Mouse (Mus musculus): ENCODE data around the gene Abr.

Abr gene

DNA sequence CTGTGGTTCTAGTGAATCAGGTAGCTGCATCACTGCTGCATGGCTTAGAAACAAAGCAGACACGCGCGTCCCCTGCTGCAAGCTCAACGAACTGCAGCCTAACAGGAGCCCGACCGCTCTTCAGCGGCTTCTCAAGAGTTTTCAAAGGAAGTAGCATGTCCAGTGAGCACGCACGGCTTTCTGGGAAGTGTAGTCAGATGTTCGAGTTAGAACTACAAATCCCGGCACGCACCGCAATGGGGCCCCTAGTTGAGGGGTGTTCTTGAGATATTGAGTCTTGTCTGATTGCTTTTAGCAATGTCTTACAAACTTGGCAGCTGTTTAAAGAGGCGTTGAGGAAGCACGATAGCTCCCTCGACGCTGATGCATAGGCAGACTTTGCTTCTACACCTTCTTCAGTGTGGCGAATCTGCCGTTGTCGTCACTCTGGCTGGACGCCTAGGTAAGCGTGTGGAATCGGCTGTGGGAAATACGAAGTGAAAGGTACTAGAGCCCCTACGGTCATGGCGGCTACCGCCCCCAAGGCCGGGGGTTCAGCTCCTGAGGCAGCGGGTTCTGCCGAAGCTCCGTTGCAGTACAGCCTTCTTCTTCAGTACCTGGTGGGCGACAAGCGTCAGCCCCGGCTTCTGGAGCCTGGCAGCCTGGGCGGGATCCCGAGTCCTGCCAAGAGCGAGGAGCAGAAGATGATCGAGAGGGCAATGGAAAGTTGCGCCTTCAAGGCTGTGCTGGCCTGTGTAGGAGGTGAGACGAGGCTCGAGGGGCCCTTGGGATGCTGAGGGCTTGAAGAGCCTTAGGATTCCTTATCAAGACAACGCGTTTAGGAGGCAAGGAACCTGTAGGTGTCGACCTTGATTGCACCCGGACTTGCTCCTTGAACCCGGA is 215.2 kb downstream of the Abr start, which contains the start of gene Timm22:
Gene Timm22, plus strand, starts transcription at position 251 of the 882 bp plus-strand sequence.
- DNase-seq (ENCODE audit: low spot score in 2 of 2) = peak; percentile 96

DNA sequence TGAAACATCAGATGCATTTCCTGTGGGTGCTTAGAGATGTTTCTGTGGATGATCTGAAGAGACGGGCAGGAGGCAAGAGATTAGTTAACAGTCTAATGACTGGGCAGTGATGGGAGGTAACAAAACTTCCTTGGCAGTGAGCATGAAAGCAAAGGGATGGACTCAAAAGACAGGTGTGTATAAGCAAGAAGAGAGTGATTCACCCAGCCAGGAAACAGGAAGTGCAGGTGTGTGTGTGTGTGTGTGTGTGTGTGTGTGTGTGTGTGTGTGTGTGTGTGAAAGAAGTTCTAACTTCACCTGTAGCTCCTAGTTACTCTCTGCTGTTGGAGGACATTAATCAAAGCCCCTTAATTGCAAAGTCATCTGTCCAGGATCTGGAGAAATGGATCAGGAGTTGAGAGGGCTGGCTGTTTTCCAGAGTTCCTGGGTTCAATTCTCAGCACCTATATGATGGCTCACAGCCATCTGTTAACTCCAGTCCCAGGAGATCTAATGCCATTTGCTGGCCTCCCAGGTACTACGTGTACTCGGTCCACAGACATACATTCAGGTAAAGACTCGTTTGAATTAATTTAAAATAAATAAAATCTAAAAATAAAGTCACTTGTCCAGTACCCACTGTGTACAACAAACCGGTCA is 216.4 kb downstream of the Abr start:
- peak in 1 of 2 experiments; percentile 18 for DNase-seq (ENCODE audit: low spot score in 2 of 2)

DNA sequence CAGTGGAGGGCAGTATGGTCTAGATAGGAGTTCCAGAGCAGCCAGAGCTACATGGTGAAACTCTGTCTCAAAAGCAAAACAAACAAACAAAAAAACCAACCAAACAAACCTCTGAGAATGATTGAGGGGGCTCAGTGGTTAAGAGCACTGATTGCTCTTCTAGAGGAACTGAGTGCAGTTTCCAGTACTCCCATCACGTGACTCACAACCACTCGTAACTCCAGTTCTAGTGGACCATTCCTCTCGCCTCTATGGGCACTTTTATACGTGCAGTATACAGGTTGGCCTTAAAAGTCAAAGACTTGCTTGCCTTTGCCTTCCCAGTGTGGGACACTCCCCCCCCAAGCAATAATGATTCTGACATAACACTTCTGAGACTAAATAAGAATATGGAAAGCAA is 217.0 kb downstream of the Abr start:
- no peak for DNase-seq (ENCODE audit: low spot score in 2 of 2)

DNA sequence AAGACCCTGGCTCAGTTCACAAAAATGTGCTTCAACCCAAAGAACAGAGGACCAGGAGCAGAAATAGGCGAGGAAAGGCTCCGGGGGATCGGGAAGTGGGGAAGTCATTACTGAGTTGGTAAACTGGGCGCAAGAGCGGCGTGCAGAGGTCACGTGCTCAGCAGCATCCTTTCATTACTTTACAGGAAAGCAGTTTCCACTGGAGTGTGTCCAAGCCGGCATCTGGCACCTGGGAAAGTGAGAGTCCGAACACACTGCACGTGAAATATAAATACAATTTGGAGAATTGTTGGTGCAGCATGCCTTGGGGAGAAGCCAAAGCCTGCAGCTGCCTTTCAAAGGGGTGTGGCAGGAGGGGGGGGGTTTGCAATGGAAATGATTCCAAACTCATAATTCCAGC is 220.7 kb downstream of the Abr start:
- no peak for DNase-seq (ENCODE audit: low spot score in 2 of 2)

DNA sequence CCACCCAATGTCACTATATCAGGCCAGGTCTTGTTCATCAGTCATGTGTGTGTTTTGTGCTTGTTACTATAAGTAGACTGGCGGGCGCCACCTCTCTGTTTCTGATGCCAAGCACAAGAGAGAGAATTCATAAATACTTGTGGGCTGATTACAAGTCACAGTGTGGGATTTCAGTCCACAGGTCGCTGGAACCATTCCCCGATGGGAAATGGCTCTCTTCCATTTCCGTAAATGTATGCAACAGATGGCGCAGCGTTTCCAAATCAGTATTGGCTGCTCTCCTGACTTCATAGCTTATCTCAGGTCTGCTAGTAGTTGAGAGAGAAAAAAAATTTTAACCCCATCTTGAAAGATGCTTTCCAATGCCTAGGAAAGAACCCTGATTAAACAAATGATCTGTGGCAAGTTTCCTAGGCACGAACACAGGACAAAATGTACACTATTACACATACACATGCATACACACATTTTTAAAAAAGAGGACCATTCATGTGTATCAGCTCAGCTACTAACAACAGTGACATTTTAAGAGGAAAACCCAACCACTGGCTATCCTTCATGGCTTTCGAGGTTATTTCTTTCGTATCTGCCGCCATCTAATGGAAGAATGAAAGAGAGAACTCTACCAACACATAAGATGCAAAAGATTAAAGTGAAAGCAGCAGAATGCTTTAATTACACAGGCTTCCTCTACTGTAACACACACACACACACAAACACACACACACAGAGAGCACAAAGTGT is 222.4 kb downstream of the Abr start:
- DNase-seq (ENCODE audit: low spot score in 2 of 2) = peak in 1 of 2 experiments; percentile 39

DNA sequence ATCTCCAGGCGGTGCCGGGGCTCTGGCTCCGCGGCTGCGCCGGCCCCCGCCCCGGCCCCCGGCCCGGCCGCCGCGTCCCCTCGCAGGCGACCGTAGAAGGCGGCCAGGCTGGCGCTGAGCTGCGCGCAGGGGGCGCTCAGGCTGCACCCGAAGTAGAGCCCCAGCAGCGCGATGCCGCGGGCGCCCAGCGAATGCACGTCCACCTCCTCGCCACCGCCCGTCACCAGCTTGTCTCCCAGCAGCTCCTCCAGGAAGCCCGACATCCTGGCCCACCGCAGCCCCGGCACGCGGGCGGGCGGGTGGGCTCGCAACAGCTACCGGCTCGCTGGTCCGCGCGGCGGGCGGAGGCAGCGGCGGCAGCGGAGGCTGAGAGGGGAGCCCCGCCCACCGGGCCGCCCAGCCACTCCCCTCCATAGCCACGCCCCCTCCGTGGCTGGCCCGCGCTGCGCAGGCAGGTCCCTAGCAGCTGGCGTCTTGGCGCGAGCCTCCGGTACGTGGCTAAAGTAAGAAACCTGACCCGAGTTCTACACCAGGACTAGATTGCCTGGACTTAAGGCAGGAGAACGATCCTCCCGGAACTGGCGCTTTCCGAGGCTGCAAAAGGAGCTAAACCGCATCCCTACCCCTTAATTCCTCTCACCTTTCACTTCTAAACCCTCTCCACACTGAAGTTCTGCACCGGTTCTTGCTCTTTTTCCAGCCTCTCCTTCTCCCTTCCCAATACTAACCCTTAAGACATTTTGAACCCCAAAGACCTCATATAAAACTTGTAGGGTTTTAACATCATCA is 223.1 kb downstream of the Abr start, which contains the start of gene Nxn:
Gene Nxn, minus strand, starts transcription at position 343 of the 789 bp plus-strand sequence.
- peak; percentile 86 to 90 for DNase-seq (ENCODE audit: low spot score in 2 of 2)

DNA sequence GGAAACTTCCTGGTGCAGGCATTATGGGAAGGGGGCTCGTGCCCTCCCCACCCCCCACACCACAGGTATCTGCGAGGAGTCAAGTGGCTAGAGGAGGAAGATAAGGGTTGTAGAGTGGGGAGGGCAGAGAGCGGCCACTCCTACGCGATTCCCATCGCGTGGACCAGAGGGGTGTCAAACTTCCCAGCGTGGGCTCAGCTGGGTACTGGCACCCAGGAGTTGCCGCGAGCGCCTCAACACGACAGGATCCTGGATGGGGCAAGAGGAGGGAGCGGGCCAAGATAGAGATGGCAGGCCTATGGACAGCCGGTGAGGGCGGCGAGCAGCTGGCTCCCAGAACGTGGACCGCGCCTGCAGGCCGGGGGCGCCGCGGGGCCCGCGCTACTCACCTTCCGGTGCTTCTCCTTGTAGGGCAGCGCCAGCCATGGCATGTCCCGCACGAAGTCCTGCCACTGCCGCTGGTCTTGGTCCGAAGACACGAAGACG is 223.8 kb downstream of the Abr start:
- peak in 1 of 2 experiments; percentile 6 for DNase-seq (ENCODE audit: low spot score in 2 of 2)

DNA sequence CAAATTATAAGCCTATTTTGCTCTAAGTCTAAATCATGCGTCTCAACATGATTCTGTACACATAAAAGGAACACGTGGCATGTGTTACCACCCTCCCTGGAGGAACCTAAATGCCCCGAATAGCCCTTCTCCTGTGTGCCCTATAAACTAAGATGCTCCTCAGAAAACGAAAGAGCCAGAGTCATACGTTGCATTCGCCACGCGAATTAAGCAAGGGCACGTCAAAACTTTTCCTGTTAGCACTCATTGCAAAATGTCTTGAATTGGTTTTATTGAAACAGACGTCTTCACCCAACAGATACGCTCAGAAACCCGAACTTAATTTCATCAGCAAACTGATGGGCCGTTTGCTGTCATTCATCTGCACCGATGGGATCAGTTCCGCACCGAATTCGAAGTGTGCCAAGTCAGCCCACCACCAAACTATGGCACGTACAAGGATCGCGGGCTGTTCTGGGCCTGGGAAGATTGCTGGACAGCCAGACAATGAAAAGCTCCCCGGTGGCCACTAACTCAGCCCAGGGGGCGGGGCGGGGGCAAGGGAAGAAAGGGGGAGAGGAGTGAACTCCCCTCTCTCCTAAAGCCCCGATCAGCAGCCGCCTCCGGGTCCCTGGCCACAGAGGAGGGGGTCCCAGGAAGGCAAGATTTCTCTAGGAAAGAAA is 224.3 kb downstream of the Abr start:
- DNase-seq (ENCODE audit: low spot score in 2 of 2) = no peak

DNA sequence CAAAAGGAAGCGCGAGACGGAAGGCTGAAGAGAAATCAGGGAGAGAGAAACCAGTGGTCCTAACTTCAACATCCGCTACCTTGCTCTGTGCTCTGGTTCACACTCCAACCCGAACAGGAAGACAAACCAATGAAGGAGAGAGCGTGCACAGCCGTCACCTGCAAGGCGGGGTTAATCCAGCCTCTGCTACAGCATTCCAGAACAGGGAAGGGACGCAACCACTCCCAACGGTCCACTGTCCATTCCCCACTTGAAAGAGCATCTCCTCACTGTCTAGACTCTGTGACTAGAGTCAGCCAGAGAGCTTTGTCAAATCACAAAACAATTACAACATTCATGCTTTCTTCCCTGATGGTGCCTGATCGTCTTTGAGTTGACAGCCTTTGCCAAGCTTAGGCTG is 229.1 kb downstream of the Abr start:
- DNase-seq (ENCODE audit: low spot score in 2 of 2) = no peak

DNA sequence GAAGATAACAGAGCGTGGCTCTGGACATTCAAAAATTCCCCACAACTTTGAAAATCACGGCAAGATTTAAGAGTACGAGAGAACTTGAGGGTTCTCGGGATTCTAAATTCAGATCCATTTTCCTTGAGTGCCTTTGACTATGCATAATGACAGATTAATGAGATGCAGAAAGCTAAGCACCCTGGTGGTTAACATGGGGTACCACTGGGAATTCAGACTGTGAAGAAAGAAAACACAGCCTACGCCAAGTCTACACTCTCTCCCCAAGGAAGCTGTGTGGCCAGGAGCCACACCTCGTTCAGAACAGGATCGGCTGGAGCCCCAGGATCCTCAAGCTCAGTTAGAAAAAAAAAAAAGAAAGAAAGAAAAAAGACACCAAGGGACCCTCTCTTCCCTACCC is 229.6 kb downstream of the Abr start:
- no peak for DNase-seq (ENCODE audit: low spot score in 2 of 2)

DNA sequence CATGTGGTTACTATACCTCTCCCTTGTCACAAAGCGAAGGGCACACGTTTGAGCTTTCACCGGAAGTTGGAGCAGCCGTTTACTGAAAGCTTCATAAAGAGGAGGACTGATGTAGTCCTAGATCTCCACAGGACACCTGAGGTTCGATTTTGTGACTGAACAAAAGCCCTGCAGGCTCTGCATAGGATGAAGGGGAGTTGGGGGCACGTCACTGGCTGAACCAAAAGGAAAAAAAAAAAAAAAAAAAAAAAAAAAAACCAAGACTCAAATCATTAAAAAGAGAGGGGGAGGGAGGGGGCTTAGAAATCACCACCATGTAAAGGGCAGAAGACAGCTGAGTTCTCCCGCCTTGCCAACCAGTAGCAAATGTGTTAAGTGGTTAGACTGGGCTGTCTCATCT is 233.4 kb downstream of the Abr start:
- DNase-seq (ENCODE audit: low spot score in 2 of 2) = no peak

DNA sequence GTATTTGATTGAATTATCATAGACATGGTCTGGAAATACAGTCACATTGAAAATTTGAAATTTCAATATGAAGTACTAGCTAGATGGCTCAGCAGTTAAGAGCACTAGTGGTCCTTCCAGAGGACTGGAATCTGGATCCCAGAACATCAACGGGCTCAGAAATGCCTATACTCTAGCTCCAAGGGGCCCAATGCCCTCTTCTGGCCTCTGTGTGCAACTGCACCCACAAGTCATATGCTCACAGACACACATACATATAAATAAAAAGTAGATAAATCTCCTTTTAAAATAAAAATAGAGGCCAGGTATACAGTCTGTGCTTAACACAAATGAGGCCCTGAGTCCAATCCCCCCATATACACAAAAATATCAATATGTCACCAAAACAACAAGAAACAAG is 235.0 kb downstream of the Abr start:
- DNase-seq (ENCODE audit: low spot score in 2 of 2) = no peak

DNA sequence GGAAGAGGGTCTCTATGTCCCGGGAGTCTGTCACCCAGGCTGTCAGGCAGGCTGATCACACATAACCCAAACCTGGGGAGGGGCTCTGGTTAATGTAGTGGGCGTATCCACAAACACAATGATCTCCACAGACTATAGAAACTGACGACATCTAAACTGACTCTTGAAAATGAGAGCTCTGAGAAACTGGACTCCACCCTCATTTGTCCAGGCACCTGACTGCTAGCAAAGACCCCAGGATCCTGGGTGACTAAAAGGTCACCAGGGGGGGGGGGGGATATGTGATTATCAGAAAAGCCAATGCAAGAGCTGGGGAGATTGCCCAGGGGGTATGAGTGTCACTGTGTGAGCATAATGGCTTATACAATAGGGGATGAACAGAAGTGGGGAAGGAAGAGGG is 236.4 kb downstream of the Abr start:
- DNase-seq (ENCODE audit: low spot score in 2 of 2) = no peak

DNA sequence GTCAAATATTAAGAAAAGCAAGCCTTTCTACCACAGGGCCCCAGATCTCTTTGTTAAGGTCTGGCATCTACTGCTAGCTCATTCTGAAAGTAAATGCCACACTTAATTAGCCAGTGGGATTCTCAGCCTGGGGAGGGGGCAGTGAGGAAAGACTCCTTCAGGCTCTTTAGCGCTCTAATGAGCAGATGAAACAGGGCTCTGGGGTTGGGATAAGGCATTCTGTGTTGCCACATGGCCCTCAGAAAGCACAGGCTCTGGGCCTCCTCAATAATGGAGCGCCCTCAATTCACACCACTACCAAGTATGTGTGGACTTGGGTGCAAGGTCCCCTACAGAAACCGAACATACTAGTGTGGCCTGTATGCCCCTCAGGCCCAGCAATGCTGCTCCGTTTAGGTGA is 237.1 kb downstream of the Abr start:
- DNase-seq (ENCODE audit: low spot score in 2 of 2) = no peak

DNA sequence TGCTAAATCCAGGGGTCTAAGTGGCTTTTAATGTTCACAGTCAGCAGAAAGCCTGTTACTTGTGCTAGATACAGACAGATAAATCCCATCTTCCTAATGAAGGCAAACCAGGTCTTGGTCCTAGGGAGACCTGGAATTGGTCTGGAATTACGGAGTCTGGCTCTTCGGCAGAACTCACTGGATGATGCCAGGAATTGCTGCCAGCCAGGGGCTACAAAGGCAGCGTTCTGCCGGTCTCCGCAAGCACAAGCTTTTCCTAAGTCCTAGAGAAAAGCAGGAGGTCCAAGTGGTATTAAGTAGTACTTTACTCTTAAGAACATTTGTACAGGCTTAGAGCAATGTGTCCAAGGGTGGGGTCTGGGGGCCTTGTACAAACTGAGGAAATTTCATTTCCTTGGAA is 237.8 kb downstream of the Abr start:
- DNase-seq (ENCODE audit: low spot score in 2 of 2) = no peak

DNA sequence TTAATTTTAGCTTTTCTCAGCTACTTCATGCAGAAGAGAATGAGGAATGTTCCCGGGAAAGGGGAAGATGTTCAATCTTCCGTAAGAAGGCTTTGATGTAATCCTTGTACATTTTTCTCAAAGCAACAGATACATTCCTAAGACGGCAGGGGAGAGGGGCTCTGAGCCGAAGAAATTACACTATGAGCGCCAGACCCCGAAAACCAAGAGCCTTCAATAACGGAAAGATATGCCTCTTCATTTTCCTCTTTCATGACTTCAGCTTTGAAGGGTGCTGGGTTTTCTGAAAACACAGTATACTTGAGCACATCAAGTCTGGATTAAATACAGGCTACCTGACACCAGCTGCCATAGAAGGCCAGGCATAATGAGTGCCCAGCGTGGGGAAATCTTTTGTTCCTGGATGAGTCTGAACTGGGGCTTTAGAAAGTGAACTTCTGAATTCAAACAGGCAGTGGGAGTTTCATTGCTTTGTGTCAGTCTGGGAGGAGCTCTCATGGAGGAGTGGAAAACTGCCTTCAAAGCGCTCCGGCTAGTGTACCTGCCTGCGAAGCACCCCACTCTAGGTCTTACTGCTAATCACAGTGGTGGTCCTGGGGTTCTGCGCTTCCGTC is 239.3 kb downstream of the Abr start:
- DNase-seq (ENCODE audit: low spot score in 2 of 2) = no peak

DNA sequence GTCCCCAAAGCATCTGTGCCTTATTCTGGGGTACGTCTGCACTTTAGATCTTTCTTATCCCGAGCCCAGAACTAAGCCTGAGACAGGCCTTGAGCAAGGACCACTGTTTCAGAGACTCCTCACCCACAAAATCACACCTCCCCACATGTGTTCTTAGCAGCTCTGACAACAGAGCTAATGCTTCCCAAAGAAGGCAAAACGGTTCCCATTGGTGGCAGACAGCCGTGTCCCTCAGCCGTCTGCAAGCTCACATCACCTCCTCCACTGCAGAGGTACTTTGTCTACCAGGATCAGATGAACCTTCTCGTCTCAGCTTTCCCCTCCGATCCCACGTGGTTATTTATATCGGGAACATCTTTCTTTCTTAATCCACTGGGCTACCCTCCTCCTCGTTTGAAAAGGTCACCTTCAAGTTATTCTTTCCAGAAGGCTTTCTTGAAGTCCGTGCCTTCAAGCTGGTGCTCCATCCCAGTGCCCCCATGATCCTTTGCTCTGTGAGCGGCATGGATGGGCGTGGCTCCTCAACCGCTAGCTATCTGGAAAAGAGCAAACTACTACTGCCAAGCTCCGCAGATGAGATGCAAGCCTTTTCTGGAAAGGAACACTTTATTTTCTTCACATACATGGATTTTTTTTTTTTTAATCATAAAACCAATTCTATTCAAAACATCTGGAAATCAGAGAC is 240.8 kb downstream of the Abr start:
- no peak for DNase-seq (ENCODE audit: low spot score in 2 of 2)

DNA sequence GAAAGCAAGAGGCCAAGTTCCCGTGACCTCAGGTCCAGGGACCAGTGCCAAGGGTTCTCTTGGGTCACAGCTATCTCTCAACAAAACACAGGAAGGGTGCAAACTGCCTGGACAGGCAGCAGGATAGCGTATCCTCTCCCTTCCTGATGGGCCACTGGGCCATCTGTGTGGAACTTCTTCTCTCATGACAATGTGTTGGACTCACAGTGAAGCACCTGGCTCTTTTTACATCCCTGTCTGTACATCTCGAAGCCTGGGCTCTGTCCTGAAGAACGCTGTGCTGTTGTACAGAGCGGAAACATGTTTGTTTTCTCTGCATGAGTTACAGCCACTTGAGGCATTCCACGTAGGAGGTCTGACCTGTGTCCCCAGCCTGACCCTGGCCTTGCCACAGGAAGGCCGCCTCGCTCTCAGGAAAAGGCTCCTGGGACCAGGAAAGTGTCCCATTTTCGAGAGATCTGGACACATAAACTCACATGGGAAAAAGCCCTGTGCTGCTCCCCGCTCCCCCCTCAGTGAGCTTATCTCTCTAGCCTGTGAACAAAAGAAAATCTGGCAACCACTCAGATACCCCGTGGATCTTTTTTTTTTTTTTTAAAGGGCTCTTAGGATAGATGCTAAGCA is 242.1 kb downstream of the Abr start:
- DNase-seq (ENCODE audit: low spot score in 2 of 2) = no peak

DNA sequence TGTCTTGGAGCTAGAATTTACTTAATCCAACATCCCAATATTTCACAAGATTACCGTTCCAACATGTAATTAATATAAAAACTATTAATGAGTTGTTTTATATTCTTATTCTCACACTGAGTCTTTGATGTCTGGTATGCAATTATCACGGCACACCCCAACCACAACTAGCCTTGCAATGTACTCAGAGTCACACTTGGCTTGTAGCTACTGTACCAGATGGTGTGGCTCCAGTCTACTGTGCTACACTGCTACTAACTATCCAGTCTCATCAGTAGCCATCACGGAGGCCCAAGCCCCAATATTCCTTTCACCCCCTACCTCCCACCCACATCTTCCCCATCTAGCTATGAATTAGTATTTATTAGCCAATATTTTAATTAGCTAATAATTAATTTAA is 245.7 kb downstream of the Abr start:
- DNase-seq (ENCODE audit: low spot score in 2 of 2) = no peak

Measured in spleen, postnatal 36 days (tissue).